ENCODE assay signal across 21 mouse cellular contexts in genomic region chr6:85010397-85010796, GRCm38 (mm10). TPM values are rescaled to one million over a fixed set of nuclear protein-coding genes. Genes with fewer than 3 reads are reported as not detected.
DNase-seq lines count a peak whose midpoint lies in the region; ATAC-seq lines count a peak whose summit lies in the region.
"Had no signal": no experiment of that assay in that cellular context is flagged by ENCODE, and none has a peak within 500 bp of the region (broad histone marks: within the 10 kb centered on the region; RNA-seq: fewer than 3 reads in every experiment).

No protein-coding gene starts in this region.

- no peak overlapping the region for H3K4me3 ChIP-seq in limb, embryonic 11.5 days (ENCODE audit: low read depth, low read length)
- H3K4me3 ChIP-seq: heart, embryonic 13.5 days; neural tube, embryonic 12.5 days had no signal

- 76% methylated on average over 2 of the region's 2 CpGs for WGBS in limb, embryonic 11.5 days

- H3K9ac ChIP-seq in limb, embryonic 11.5 days (ENCODE audit: low read length), result no peak overlapping the region
- H3K9ac ChIP-seq: heart, embryonic 13.5 days; neural tube, embryonic 12.5 days had no signal

- H3K4me1 ChIP-seq in limb, embryonic 11.5 days (ENCODE audit: control insufficient read depth, insufficient read depth, low read length), result no peaks in the 10 kb centered on the region
- H3K4me1 ChIP-seq: heart, embryonic 13.5 days; neural tube, embryonic 12.5 days had no signal

- H3K27ac ChIP-seq in limb, embryonic 11.5 days (replicated peaks; ENCODE audit: low read depth, low read length), result no peak overlapping the region
- H3K27ac ChIP-seq: heart, embryonic 13.5 days; hindbrain, postnatal 0 days; kidney, postnatal 0 days; neural tube, embryonic 12.5 days had no signal

- no peak for ATAC-seq in limb, embryonic 11.5 days (ENCODE audit: insufficient number of reproducible peaks, low FRiP score, low TSS enrichment, low read depth)
- ATAC-seq: forebrain, embryonic 14.5 days; hindbrain, postnatal 0 days had no signal

- peak; percentile 28 for DNase-seq in embryo, embryonic 10.5 days (ENCODE audit: low spot score)
- no peak for DNase-seq in embryo, embryonic 10 days (ENCODE audit: low spot score)
- DNase-seq in adrenal gland, adult 2 months, result peak; percentile 78
- DNase-seq in kidney, adult 8-10 months, result peak; percentile 25 to 27
- DNase-seq in limb, embryonic 11.5 days (ENCODE audit: low spot score), result peak; percentile 38
- DNase-seq in layer of hippocampus, adult 9-10 months (ENCODE audit: low spot score), result no peak
- DNase-seq in right cerebral cortex, postnatal 10 days (ENCODE audit: low spot score in 2 of 2), result no peak
- DNase-seq in gastrocnemius, postnatal 25 days, result no peak
- DNase-seq: cerebellum, adult 9-10 months; heart, adult 11 months; heart, postnatal 36 days; layer of hippocampus, postnatal 36 days; lung, adult 18-20 months; right cerebral cortex, postnatal 14 days; thymus, postnatal 14 days had no signal

- H3K36me3 ChIP-seq in limb, embryonic 11.5 days (ENCODE audit: control insufficient read depth, insufficient read depth, low read length), result no peaks in the 10 kb centered on the region
- H3K36me3 ChIP-seq: neural tube, embryonic 12.5 days had no signal

- no peak overlapping the region for H3K4me2 ChIP-seq in limb, embryonic 11.5 days (ENCODE audit: low read depth, severe bottlenecking)
- H3K4me2 ChIP-seq: heart, embryonic 13.5 days; neural tube, embryonic 12.5 days had no signal

- no peaks in the 10 kb centered on the region for H3K27me3 ChIP-seq in limb, embryonic 11.5 days (ENCODE audit: control insufficient read depth, insufficient read depth, low read length)
- H3K27me3 ChIP-seq: CH12.LX; heart, embryonic 13.5 days; neural tube, embryonic 12.5 days had no signal

- no peaks in the 10 kb centered on the region for H3K9me3 ChIP-seq in limb, embryonic 11.5 days (ENCODE audit: control insufficient read depth, low read length)
- H3K9me3 ChIP-seq: heart, embryonic 13.5 days; neural tube, embryonic 12.5 days had no signal

RNA-seq across cellular contexts. Expression of gene Exoc6b, which starts 58.9 kb away (rescaled TPM):
- total RNA-seq in adrenal gland, adult 2 months (2021), result 10 to 100 TPM; 42.8 to 45.1 TPM
- polyA plus RNA-seq in adrenal gland, adult 2 months (2012; rRNA removed), result 5.8 and 7.4 TPM in 2 replicates
- 30.5 and 32.6 TPM in 2 replicates for polyA plus RNA-seq in limb, embryonic 11.5 days (2014; fragmentation: Nextera tagmentation; extraction: Ambion mirVana)
- total RNA-seq in gastrocnemius, postnatal 25 days (2021), result 10 to 100 TPM; 11.4 to 13.8 TPM

Comparison
In these comparisons a context has a peak if more than half of its experiments do, and no peak if none do; other contexts are left out.
1. DNase-seq: peak in embryo, embryonic 10.5 days (single experiment), adrenal gland, adult 2 months (single experiment), kidney, adult 8-10 months (2 of 2) and limb, embryonic 11.5 days (single experiment); none in embryo, embryonic 10 days (single experiment), layer of hippocampus, adult 9-10 months (single experiment), right cerebral cortex, postnatal 10 days (0 of 2) and gastrocnemius, postnatal 25 days (single experiment).